Mouse (Mus musculus) limb, embryonic 14.5 days (tissue): ENCODE measurements around the gene Psapl1. TPM values are rescaled to one million over a fixed set of nuclear protein-coding genes. Genes with fewer than 3 reads are reported as not detected.

Source experiments
- ATAC-seq: fragments of 200-750 bp; cut with Nextera tagmentation; 2 replicates; pipeline ENCODE4 v1.8.0; 2017; ENCODE audit warnings: low read depth, moderate number of reproducible peaks, moderate TSS enrichment; ENCODE audit not compliant: low FRiP score
- DNase-seq: peaks from one replicate; pipeline ENCODE4 v3.0.0-alpha.2; 2015; ENCODE audit warnings: low spot score
- H3K27ac ChIP-seq: fragments of 300-500 bp; sonication (generic); replicated peaks from 2 replicates; pipeline ENCODE4 v1.5.1; 2014; ENCODE audit warnings: low read depth, mild to moderate bottlenecking, low read length, moderate library complexity, mixed read lengths
- H3K27me3 ChIP-seq: fragments of 300-500 bp; sonication (generic); 2 replicates; pipeline ENCODE4 v1.6.1; 2014; ENCODE audit warnings: low read length, mixed read lengths; ENCODE audit not compliant: control insufficient read depth, insufficient read depth
- H3K36me3 ChIP-seq: fragments of 300-500 bp; sonication (generic); 2 replicates; pipeline ENCODE4 v1.6.1; 2014; ENCODE audit warnings: mild to moderate bottlenecking, low read length, moderate library complexity, mixed read lengths; ENCODE audit not compliant: control insufficient read depth, insufficient read depth
- H3K4me1 ChIP-seq: fragments of 300-500 bp; sonication (generic); 2 replicates; pipeline ENCODE4 v1.6.1; 2014; ENCODE audit warnings: antibody characterized with exemption, low read length, mixed read lengths; ENCODE audit not compliant: control insufficient read depth, insufficient read depth
- H3K4me2 ChIP-seq: fragments of 300-500 bp; sonication (generic); replicated peaks from 2 replicates; pipeline ENCODE4 v1.6.1; 2014; ENCODE audit warnings: low read depth, mild to moderate bottlenecking, low read length, moderate library complexity; ENCODE audit not compliant: severe bottlenecking
- H3K4me3 ChIP-seq: fragments of 300-500 bp; sonication (generic); replicated peaks from 2 replicates; pipeline ENCODE4 v1.5.1; 2014; ENCODE audit warnings: low read length
- H3K9ac ChIP-seq: fragments of 300-500 bp; sonication (generic); 2 replicates; pipeline ENCODE4 v1.6.1; 2014; ENCODE audit warnings: mild to moderate bottlenecking, low read depth, low read length, moderate library complexity; ENCODE audit not compliant: severe bottlenecking
- H3K9me3 ChIP-seq: fragments of 300-500 bp; sonication (generic); 2 replicates; pipeline ENCODE4 v1.6.1; 2016; ENCODE audit warnings: low read length; ENCODE audit not compliant: control insufficient read depth
- POLR2A ChIP-seq: fragments of 200-500 bp; IDR thresholded peaks from 2 replicates; pipeline ENCODE4 v1.8.0; 2012; ENCODE audit warnings: inconsistent platforms, mild to moderate bottlenecking, moderate library complexity, borderline replicate concordance; ENCODE audit not compliant: insufficient read depth, insufficient read length; ENCODE audit errors: extremely low read depth
- WGBS: fragments of 180-500 bp; shearing (Covaris S2); extraction: QIAGEN DNeasy Blood & Tissue Kit; methylation state at CpG from one replicate; pipeline ENCODE4 v1.1.7; 2014; 5-methylcytosine and 5-hydroxymethylcytosine counted together
- polyA plus RNA-seq, 2 experiments: library from polyadenylated mRNA; depleted of rRNA in 1 of 2; stranded (reverse) in 1 of 2; unstranded in 1 of 2; fragments of >200 nt; fragmentation: Nextera tagmentation in 1 of 2; extraction: Ambion mirVana in 1 of 2; gene quantifications; 2 replicates each; pipeline versions ENCODE4 v1.2.1 to v1.2.3; 2012 to 2014

Gene Psapl1
- polyA plus RNA-seq, 2 experiments = 1.2 to 7.3 TPM

GRCm38 (mm10) chr5:36205397-36205796 lies 1.6 kb downstream of the Psapl1 start:
- Histone ChIP-seq H3K9ac (no peak overlapping the region), H3K4me2 (no peak overlapping the region), H3K9me3 (no peaks in the 10 kb centered on the region), H3K36me3 (no peaks in the 10 kb centered on the region), H3K4me3 (no peak overlapping the region), H3K27ac (no peak overlapping the region), H3K4me1 (peaks cover 4% of the 10 kb centered on the region; the same call in 1 of the 2 replicates), H3K27me3 (no peaks in the 10 kb centered on the region)
- TF ChIP-seq POLR2A = no peak
- DNase-seq (no peak), ATAC-seq (no peak)
- 69% methylated on average over 11 of the region's 11 CpGs for WGBS

- no peak for DNase-seq
Measured at GRCm38 (mm10) chr5:36208803-36209202, 5.0 kb downstream of the Psapl1 start.

GRCm38 (mm10) chr5:36213310-36213709 lies 9.5 kb downstream of the Psapl1 start:
- no peaks in the 10 kb centered on the region for H3K36me3 ChIP-seq
- WGBS = 71% methylated on average over 10 of the region's 10 CpGs
- H3K4me1 ChIP-seq = peaks cover 4% of the 10 kb centered on the region; the same call in 1 of the 2 replicates
- no peak for TF ChIP-seq POLR2A
- no peak overlapping the region for H3K4me2 ChIP-seq
- DNase-seq = peak; percentile 45
- no peak overlapping the region for H3K4me3 ChIP-seq
- peaks cover 8% of the 10 kb centered on the region; the same call in 1 of the 2 replicates for H3K9me3 ChIP-seq
- ATAC-seq = 0 out of 2 replicates have a peak, but pooled peaks have one; percentile 16
- H3K27ac ChIP-seq = no peak overlapping the region
- no peak overlapping the region for H3K9ac ChIP-seq
- H3K27me3 ChIP-seq = no peaks in the 10 kb centered on the region

More at GRCm38 (mm10) chr5:36208803-36209202, 5.0 kb downstream of the Psapl1 start:
- Histone ChIP-seq H3K4me2 (no peak overlapping the region), H3K4me1 (peaks cover 4% of the 10 kb centered on the region; the same call in 1 of the 2 replicates), H3K27me3 (no peaks in the 10 kb centered on the region), H3K9ac (no peak overlapping the region), H3K27ac (no peak overlapping the region), H3K9me3 (no peaks in the 10 kb centered on the region), H3K4me3 (no peak overlapping the region), H3K36me3 (no peaks in the 10 kb centered on the region)
- WGBS = 80% methylated on average over 3 of the region's 3 CpGs
- ATAC-seq = no peak; the same call in 1 of the 2 replicates
- no peak for TF ChIP-seq POLR2A

GRCm38 (mm10) chr5:36220105-36220504 lies 16.3 kb downstream of the Psapl1 start:
- H3K4me2 ChIP-seq = no peak overlapping the region
- no peak for DNase-seq
- no peaks in the 10 kb centered on the region for H3K27me3 ChIP-seq
- no peak overlapping the region for H3K27ac ChIP-seq
- no peak for ATAC-seq
- 0 out of 2 replicates have a peak, but pooled peaks cover under 1% of the 10 kb centered on the region for H3K4me1 ChIP-seq
- WGBS = 79% methylated on average over 4 of the region's 4 CpGs
- H3K9me3 ChIP-seq = no peaks in the 10 kb centered on the region
- H3K36me3 ChIP-seq = no peaks in the 10 kb centered on the region
- no peak overlapping the region for H3K4me3 ChIP-seq
- TF ChIP-seq POLR2A = no peak
- H3K9ac ChIP-seq = no peak overlapping the region

GRCm38 (mm10) chr5:36220626-36221025 lies 16.8 kb downstream of the Psapl1 start:
- DNase-seq (no peak), ATAC-seq (no peak)
- no peak overlapping the region for H3K4me3 ChIP-seq
- no peak overlapping the region for H3K27ac ChIP-seq
- peaks cover 6% of the 10 kb centered on the region for H3K4me1 ChIP-seq
- no peak overlapping the region for H3K4me2 ChIP-seq
- H3K9ac ChIP-seq = no peak overlapping the region
- no peaks in the 10 kb centered on the region for H3K9me3 ChIP-seq
- no peaks in the 10 kb centered on the region for H3K27me3 ChIP-seq
- no peaks in the 10 kb centered on the region for H3K36me3 ChIP-seq
- no peak for TF ChIP-seq POLR2A
- 61% methylated on average over 6 of the region's 6 CpGs for WGBS
